Mouse (Mus musculus) CH12.LX (cell line): Measurements from ENCODE around the gene Gpnmb. TPM values are rescaled to one million over a fixed set of nuclear protein-coding genes. Genes with fewer than 3 reads are reported as not detected.

ENCODE experiments used
- DNase-seq: peaks from one replicate; pipeline ENCODE4 v3.0.0-alpha.2; 2013; ENCODE audit errors: extremely low read depth
- H3K27ac ChIP-seq: 2 replicates; pipeline ENCODE4 v1.5.1; 2012; ENCODE audit warnings: low read depth, mild to moderate bottlenecking, control low read depth, moderate library complexity; ENCODE audit not compliant: insufficient read depth
- H3K27me3 ChIP-seq: replicated peaks from 2 replicates; pipeline ENCODE3; 2012; ENCODE audit warnings: inconsistent platforms
- H3K36me3 ChIP-seq, 2 experiments: replicated peaks in 1 of 2; 2 replicates each; pipeline versions ENCODE3 to v1.6.1; 2012; ENCODE audit warnings: inconsistent platforms in 1 of 2, low read length in 1 of 2, mild to moderate bottlenecking in 1 of 2, mixed read lengths in 1 of 2, moderate library complexity in 1 of 2; ENCODE audit not compliant: control insufficient read depth in 1 of 2, insufficient read depth in 1 of 2
- H3K4me1 ChIP-seq, 2 experiments: 2 replicates each; pipeline ENCODE4 v1.6.1; 2012; ENCODE audit warnings: inconsistent platforms in 1 of 2, moderate library complexity in 1 of 2; ENCODE audit not compliant: insufficient read depth in 2 of 2, control insufficient read depth in 1 of 2
- H3K4me2 ChIP-seq: 2 replicates; pipeline ENCODE4 v1.6.1; 2012; ENCODE audit warnings: low read depth, mild to moderate bottlenecking, control low read depth; ENCODE audit not compliant: poor library complexity, insufficient read depth, severe bottlenecking
- H3K4me3 ChIP-seq, 3 experiments: fragments of 150-350 bp in 1 of 3; sonication (generic) in 1 of 3; replicated peaks in 1 of 3; 2 replicates each; pipeline versions ENCODE3 to v1.5.1; 2011 to 2012; ENCODE audit warnings: low read depth in 2 of 3, low read length in 2 of 3, mild to moderate bottlenecking in 2 of 3, moderate library complexity in 2 of 3, control low read depth in 1 of 3, improper control_type of control experiment in 1 of 3, inconsistent platforms in 1 of 3, mixed read lengths in 1 of 3; ENCODE audit not compliant: poor library complexity in 1 of 3
- H3K79me2 ChIP-seq: replicated peaks from 2 replicates; pipeline ENCODE4 v1.6.1; 2012; ENCODE audit warnings: mild to moderate bottlenecking, moderate library complexity; ENCODE audit not compliant: control insufficient read depth, poor library complexity, insufficient read depth, severe bottlenecking; ENCODE audit errors: extremely low read depth
- H3K9ac ChIP-seq: 2 replicates; pipeline ENCODE4 v1.6.1; 2012; ENCODE audit warnings: low read depth, mild to moderate bottlenecking, control low read depth, moderate library complexity; ENCODE audit not compliant: insufficient read depth
- H3K9me3 ChIP-seq: replicated peaks from 2 replicates; pipeline ENCODE3; 2012; ENCODE audit warnings: low read length, inconsistent platforms, mixed read lengths
- BHLHE40 ChIP-seq: IDR thresholded peaks from 2 replicates; pipeline ENCODE4 v1.6.1; 2011; ENCODE audit warnings: mild to moderate bottlenecking, low read depth, low read length, improper control_type of control experiment
- CHD2 ChIP-seq: IDR thresholded peaks from 2 replicates; pipeline ENCODE4 v1.6.1; 2011; ENCODE audit warnings: low read length, improper control_type of control experiment
- CTCF ChIP-seq, 2 experiments: IDR thresholded peaks in 1 of 2; conservative IDR thresholded peaks in 1 of 2; 2 replicates each; pipeline ENCODE4 v1.5.1; 2011 to 2012; ENCODE audit warnings: low read depth in 2 of 2, low read length in 2 of 2, improper control_type of control experiment in 1 of 2, inconsistent platforms in 1 of 2, mild to moderate bottlenecking in 1 of 2, moderate library complexity in 1 of 2
- E2F4 ChIP-seq: IDR thresholded peaks from 2 replicates; pipeline ENCODE4 v1.6.1; 2011; ENCODE audit warnings: low read depth, low read length, improper control_type of control experiment; ENCODE audit not compliant: insufficient replicate concordance
- ETS1 ChIP-seq: conservative IDR thresholded peaks from 2 replicates; pipeline ENCODE4 v1.6.1; 2012; ENCODE audit warnings: low read depth, mild to moderate bottlenecking, inconsistent platforms, low read length, improper control_type of control experiment, moderate library complexity
- HCFC1 ChIP-seq: IDR thresholded peaks from 2 replicates; pipeline ENCODE4 v1.6.1; 2012; ENCODE audit warnings: low read depth, mild to moderate bottlenecking, inconsistent platforms, low read length, improper control_type of control experiment
- IRF4 ChIP-seq: IDR thresholded peaks from 2 replicates; pipeline ENCODE4 v1.6.1; 2014; ENCODE audit warnings: low read depth, mild to moderate bottlenecking, inconsistent platforms, low read length, improper control_type of control experiment
- JUND ChIP-seq: conservative IDR thresholded peaks from 2 replicates; pipeline ENCODE4 v1.6.1; 2011; ENCODE audit warnings: low read depth, low read length, improper control_type of control experiment
- MAFK ChIP-seq: IDR thresholded peaks from 2 replicates; pipeline ENCODE4 v1.6.1; 2011; ENCODE audit warnings: low read length, improper control_type of control experiment; ENCODE audit not compliant: insufficient replicate concordance
- MAX ChIP-seq: IDR thresholded peaks from 2 replicates; pipeline ENCODE4 v1.6.1; 2011; ENCODE audit warnings: low read length, improper control_type of control experiment
- MEF2A ChIP-seq: IDR thresholded peaks from 2 replicates; pipeline ENCODE4 v1.6.1; 2014; ENCODE audit warnings: low read depth, mild to moderate bottlenecking, inconsistent platforms, low read length, improper control_type of control experiment, borderline replicate concordance
- MXI1 ChIP-seq: IDR thresholded peaks from 2 replicates; pipeline ENCODE4 v1.6.1; 2011; ENCODE audit warnings: mild to moderate bottlenecking, low read depth, low read length, improper control_type of control experiment
- MYC ChIP-seq: IDR thresholded peaks from 2 replicates; pipeline ENCODE4 v1.6.1; 2011; ENCODE audit warnings: low read depth, mild to moderate bottlenecking, improper control_type of control experiment, low read length
- NELFE ChIP-seq: IDR thresholded peaks from 2 replicates; pipeline ENCODE4 v1.6.1; 2011; ENCODE audit warnings: low read depth, low read length, improper control_type of control experiment
- POLR2A ChIP-seq: IDR thresholded peaks from 2 replicates; pipeline ENCODE4 v1.6.1; 2011; ENCODE audit warnings: low read depth, mild to moderate bottlenecking, improper control_type of control experiment, low read length
- RCOR1 ChIP-seq: conservative IDR thresholded peaks from 2 replicates; pipeline ENCODE4 v1.6.1; 2012; ENCODE audit warnings: low read depth, mild to moderate bottlenecking, inconsistent platforms, low read length, improper control_type of control experiment
- SIN3A ChIP-seq: IDR thresholded peaks from 2 replicates; pipeline ENCODE4 v1.6.1; 2012; ENCODE audit warnings: low read length, improper control_type of control experiment, inconsistent platforms
- TBP ChIP-seq: conservative IDR thresholded peaks from 2 replicates; pipeline ENCODE4 v1.6.1; 2011; ENCODE audit warnings: low read depth, low read length, improper control_type of control experiment
- TCF12 ChIP-seq: IDR thresholded peaks from 2 replicates; pipeline ENCODE4 v1.6.1; 2014; ENCODE audit warnings: low read depth, mild to moderate bottlenecking, inconsistent platforms, low read length, improper control_type of control experiment
- ZC3H11A ChIP-seq: IDR thresholded peaks from 2 replicates; pipeline ENCODE4 v1.6.1; 2012; ENCODE audit warnings: low read depth, mild to moderate bottlenecking, inconsistent platforms, low read length, improper control_type of control experiment
- ZMIZ1 ChIP-seq: IDR thresholded peaks from 2 replicates; pipeline ENCODE4 v1.6.1; 2012; ENCODE audit warnings: low read depth, mild to moderate bottlenecking, inconsistent platforms, low read length, improper control_type of control experiment
- dilution Hi-C: fragments of 300-500 bp; cut with MboI; formaldehyde crosslinking; loops from 2 replicates; pipeline ENCODE4 v1.14.3; 2020; ENCODE audit warnings: low sequenced_read_pairs; ENCODE audit not compliant: extremely low pct_unique_long_range_greater_than_20kb, extremely low pct_ligation_motif_present
- in situ Hi-C: fragments of 300-500 bp; cut with MboI; formaldehyde crosslinking; loops from 3 replicates; pipeline ENCODE4 v1.14.3; 2019; ENCODE audit warnings: low sequenced_read_pairs, low pct_ligation_motif_present, low pct_unique_long_range_greater_than_20kb, mixed read lengths
- polyA plus RNA-seq: library from polyadenylated mRNA; unstranded; fragments of >175 nt; gene quantifications from 2 replicates; pipeline ENCODE4 v1.2.1, GENCODE M21; 2012; ENCODE audit warnings: low read depth; ENCODE audit not compliant: insufficient read length
- total RNA-seq, 2 experiments: library from RNA; depleted of rRNA; stranded (reverse); fragments of 300-350 nt in 1 of 2; fragments of >200 nt in 1 of 2; gene quantifications; 2 replicates each; pipeline ENCODE4 v1.2.3; 2012 to 2014

The Gpnmb gene
- total and polyA plus RNA-seq, 3 experiments: 0.24 TPM; not detected in 2

- peaks cover 6 to 53% of the 10 kb centered on the region in 2 experiments for H3K36me3 ChIP-seq
- TF ChIP-seq MEF2A: no peak
- no peak for TF ChIP-seq CHD2
- TF ChIP-seq MAFK: no peak
- TF ChIP-seq RCOR1: no peak
- no peak for TF ChIP-seq NELFE
- no peak for TF ChIP-seq BHLHE40
- TF ChIP-seq ETS1: no peak
- no peak for TF ChIP-seq SIN3A
- TF ChIP-seq MYC: no peak
- TF ChIP-seq TBP: no peak
- TF ChIP-seq TCF12: no peak
- TF ChIP-seq ZC3H11A: no peak
- no peak for TF ChIP-seq MXI1
- no peak for DNase-seq
- H3K4me3 ChIP-seq: no peak overlapping the region
- no peak overlapping the region for H3K9ac ChIP-seq
- H3K9me3 ChIP-seq: no peaks in the 10 kb centered on the region
- peaks cover 13 to 50% of the 10 kb centered on the region in 2 experiments for H3K4me1 ChIP-seq
- no peaks in the 10 kb centered on the region for H3K79me2 ChIP-seq
- in situ Hi-C loops: no loop called here
- H3K27ac ChIP-seq: no peak overlapping the region
- dilution Hi-C loops: no loop called here
- no peaks in the 10 kb centered on the region for H3K27me3 ChIP-seq
- no peak overlapping the region for H3K4me2 ChIP-seq
Observed at GRCm38 (mm10) chr6:49113895-49114294, 77.5 kb downstream of the Gpnmb start.

- no peaks in the 10 kb centered on the region for H3K9me3 ChIP-seq
- dilution Hi-C loops: no loop called here
- H3K9ac ChIP-seq: no peak overlapping the region
- peaks cover 3 to 48% of the 10 kb centered on the region in 2 experiments for H3K36me3 ChIP-seq
- peaks cover 13 to 54% of the 10 kb centered on the region in 2 experiments for H3K4me1 ChIP-seq
- no peak overlapping the region for H3K4me3 ChIP-seq
- in situ Hi-C loops: no loop called here
- no peak for TF ChIP-seq MAX
- no peak for TF ChIP-seq CTCF (conservative IDR thresholded peaks at IDR 0.05 in 1 of 2, IDR thresholded peaks at IDR 0.05 in 1 of 2; ENCODE audit: low read depth in 2 of 2, low read length in 2 of 2)
- no peak for TF ChIP-seq HCFC1
- no peak for TF ChIP-seq ETS1
- TF ChIP-seq IRF4: no peak
- no peak for TF ChIP-seq ZC3H11A
- TF ChIP-seq MAFK: no peak
- TF ChIP-seq POLR2A: no peak
- no peak for TF ChIP-seq NELFE
- no peak for TF ChIP-seq ZMIZ1
- TF ChIP-seq JUND: no peak
- no peak for TF ChIP-seq E2F4
- TF ChIP-seq, all 38 proteins: peak for 0
- Histone ChIP-seq H3K4me2 (no peak overlapping the region), H3K27me3 (no peaks in the 10 kb centered on the region), H3K79me2 (no peaks in the 10 kb centered on the region), H3K27ac (no peak overlapping the region)
- DNase-seq: no peak
Observed at GRCm38 (mm10) chr6:49114457-49114856, 78.1 kb downstream of the Gpnmb start.
